Mouse (Mus musculus) liver, embryonic 14.5 days (tissue): Measurements from ENCODE around the gene Ing1.

ENCODE experiments used
- CTCF ChIP-seq: IDR thresholded peaks from 2 replicates; pipeline ENCODE4 v1.5.1; 2016; ENCODE audit warnings: antibody characterized with exemption, low read depth, control low read depth
- EP300 ChIP-seq: IDR thresholded peaks from 2 replicates; pipeline ENCODE4 v1.6.1; 2016; ENCODE audit warnings: antibody characterized with exemption, low read depth

- no peak for TF ChIP-seq EP300
- no peak for TF ChIP-seq CTCF
These were observed 46.5 kb upstream of the Ing1 start for GRCm38 (mm10) chr8:11508880-11509279.
